Mouse (Mus musculus) adipocyte (in vitro differentiated cells): ENCODE measurements around the gene Exoc3l2.
A peak's percentile ranks its signal among the peaks of the same experiment; 100 is the strongest.

ENCODE experiments used
- DNase-seq: peaks from one replicate; pipeline ENCODE4 v3.0.0-alpha.2; 2016; ENCODE audit warnings: low spot score

The Exoc3l2 gene

GRCm38 (mm10) chr7:19462884-19463381 is at the start of gene Exoc3l2:
TSS of gene Exoc3l2 (plus strand) at chr7:19463331.
- no peak for DNase-seq

- DNase-seq: no peak
Observed at GRCm38 (mm10) chr7:19413525-19413924, 49.6 kb upstream of the Exoc3l2 start.

- DNase-seq: no peak
Observed at GRCm38 (mm10) chr7:19416590-19416989, 46.5 kb upstream of the Exoc3l2 start.

GRCm38 (mm10) chr7:19420121-19420520 is 43.0 kb upstream of the Exoc3l2 start:
- no peak for DNase-seq

GRCm38 (mm10) chr7:19420821-19421636 is 42.1 kb upstream of the Exoc3l2 start:
- DNase-seq: no peak

GRCm38 (mm10) chr7:19423083-19423482 is 40.0 kb upstream of the Exoc3l2 start:
- DNase-seq: no peak

- no peak for DNase-seq
Observed at GRCm38 (mm10) chr7:19424051-19424450, 39.1 kb upstream of the Exoc3l2 start.

GRCm38 (mm10) chr7:19426349-19426748 is 36.8 kb upstream of the Exoc3l2 start:
- no peak for DNase-seq

- no peak for DNase-seq
Observed at GRCm38 (mm10) chr7:19426888-19427287, 36.2 kb upstream of the Exoc3l2 start.

GRCm38 (mm10) chr7:19427999-19428650 is 35.0 kb upstream of the Exoc3l2 start:
- no peak for DNase-seq

- DNase-seq: no peak
Observed at GRCm38 (mm10) chr7:19429726-19430125, 33.4 kb upstream of the Exoc3l2 start.

- no peak for DNase-seq
Observed at GRCm38 (mm10) chr7:19430402-19430801, 32.7 kb upstream of the Exoc3l2 start.

- no peak for DNase-seq
Observed at GRCm38 (mm10) chr7:19432475-19432874, 30.7 kb upstream of the Exoc3l2 start.

GRCm38 (mm10) chr7:19436276-19436675 is 26.9 kb upstream of the Exoc3l2 start:
- DNase-seq: no peak

GRCm38 (mm10) chr7:19437048-19437447 is 26.1 kb upstream of the Exoc3l2 start:
- DNase-seq: no peak

- no peak for DNase-seq
Observed at GRCm38 (mm10) chr7:19441448-19442091, 21.6 kb upstream of the Exoc3l2 start.

- DNase-seq: peak; percentile 76
Observed at GRCm38 (mm10) chr7:19443344-19443743, 19.8 kb upstream of the Exoc3l2 start.

GRCm38 (mm10) chr7:19444801-19445200 is 18.3 kb upstream of the Exoc3l2 start:
- DNase-seq: no peak

- DNase-seq: no peak
Observed at GRCm38 (mm10) chr7:19447689-19448088, 15.4 kb upstream of the Exoc3l2 start.

- DNase-seq: no peak
Observed at GRCm38 (mm10) chr7:19449165-19449564, 14.0 kb upstream of the Exoc3l2 start.

- no peak for DNase-seq
Observed at GRCm38 (mm10) chr7:19455186-19455585, 7.9 kb upstream of the Exoc3l2 start.

GRCm38 (mm10) chr7:19455819-19456495 is 7.2 kb upstream of the Exoc3l2 start:
- no peak for DNase-seq
